Mouse (Mus musculus) erythroblast, embryonic 14.5 days (primary cell): ENCODE data around the gene Cacng8.

Experiments
- GATA1 ChIP-seq: IDR thresholded peaks from 2 replicates; pipeline ENCODE4 v1.6.1; 2012; ENCODE audit warnings: low read length, inconsistent platforms, mixed read lengths
- TAL1 ChIP-seq: IDR thresholded peaks from 3 replicates; pipeline ENCODE4 v1.6.1; 2012; ENCODE audit warnings: low read length, inconsistent platforms, mixed read lengths

DNA sequence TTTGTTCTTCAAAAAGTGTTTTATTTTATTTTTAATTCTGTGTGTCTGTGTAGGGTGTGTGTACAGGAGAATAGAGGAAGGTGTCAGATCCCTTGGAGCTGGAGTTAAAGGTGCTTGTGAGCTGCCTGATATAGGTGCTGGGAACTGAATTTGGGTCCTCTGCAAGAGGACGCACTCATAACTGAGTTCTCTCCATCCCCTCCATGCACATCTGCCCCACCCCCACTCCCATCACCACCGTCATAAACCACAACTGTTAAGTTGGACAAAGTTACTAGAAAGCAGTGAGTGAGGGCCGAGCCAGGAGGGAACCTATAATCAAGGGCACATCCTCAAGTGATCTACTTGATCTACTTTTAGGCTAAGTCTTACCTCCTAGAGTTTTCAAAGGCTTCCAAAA lies 46.6 kb upstream of the Cacng8 start:
- TF ChIP-seq TAL1, result no peak
- no peak for TF ChIP-seq GATA1
